Mouse (Mus musculus): ENCODE measurements around the gene Lmo7.
A peak's percentile ranks its signal among the peaks of the same experiment; 100 is the strongest.

Lmo7 gene

GRCm38 (mm10) chr14:101949114-101949513, 219.4 kb downstream of the Lmo7 start:
- peak; percentile 81 for DNase-seq (ENCODE audit: low spot score)

GRCm38 (mm10) chr14:101951107-101951506, 221.3 kb downstream of the Lmo7 start:
- DNase-seq (ENCODE audit: low spot score), result no peak

GRCm38 (mm10) chr14:101953793-101954468, 224.2 kb downstream of the Lmo7 start:
- DNase-seq (ENCODE audit: low spot score), result no peak

GRCm38 (mm10) chr14:101964381-101964780, 234.6 kb downstream of the Lmo7 start:
- no peak for DNase-seq (ENCODE audit: low spot score)

GRCm38 (mm10) chr14:101964956-101965355, 235.2 kb downstream of the Lmo7 start:
- no peak for DNase-seq (ENCODE audit: low spot score)

GRCm38 (mm10) chr14:101972764-101973163, 243.0 kb downstream of the Lmo7 start:
- DNase-seq (ENCODE audit: low spot score), result no peak

- peak; percentile 35 for DNase-seq (ENCODE audit: low spot score)
These were observed 243.4 kb downstream of the Lmo7 start for GRCm38 (mm10) chr14:101973171-101973570.

- no peak for DNase-seq (ENCODE audit: low spot score)
These were observed 246.4 kb downstream of the Lmo7 start for GRCm38 (mm10) chr14:101976021-101976685.
